ENCODE assay signal across 14 mouse cellular contexts in genomic region chr10:23448976-23449859, GRCm38 (mm10).
DNase-seq lines count a peak whose midpoint lies in the region; ATAC-seq lines count a peak whose summit lies in the region.
"Had no signal": no experiment of that assay in that cellular context is flagged by ENCODE, and none has a peak within 500 bp of the region (broad histone marks: within the 10 kb centered on the region; RNA-seq: fewer than 3 reads in every experiment).

No protein-coding gene starts in this region.

- no peaks in the 10 kb centered on the region for H3K36me3 ChIP-seq in kidney, embryonic 14.5 days (ENCODE audit: control insufficient read depth, insufficient read depth, low read length)
- no peaks in the 10 kb centered on the region for H3K36me3 ChIP-seq in hindbrain, embryonic 11.5 days (ENCODE audit: control insufficient read depth, insufficient read depth, low read length)
- H3K36me3 ChIP-seq in midbrain, embryonic 13.5 days: no peaks in the 10 kb centered on the region
- H3K36me3 ChIP-seq: embryonic facial prominence, embryonic 13.5 days had no signal

- peak overlapping the region; percentile 47; the same call in 1 of the 2 replicates for H3K27ac ChIP-seq in kidney, embryonic 14.5 days (ENCODE audit: low read depth, low read length)
- no peak overlapping the region; the same call in 1 of the 2 replicates for H3K27ac ChIP-seq in hindbrain, embryonic 11.5 days (ENCODE audit: low read depth, low read length)
- no peak overlapping the region for H3K27ac ChIP-seq in midbrain, embryonic 13.5 days
- H3K27ac ChIP-seq: embryonic facial prominence, embryonic 13.5 days; macrophage had no signal

- peak overlapping the region; percentile 6 for H3K4me3 ChIP-seq in kidney, embryonic 14.5 days (ENCODE audit: low read length)
- H3K4me3 ChIP-seq in hindbrain, embryonic 11.5 days (ENCODE audit: low read depth, low read length): no peak overlapping the region
- H3K4me3 ChIP-seq in midbrain, embryonic 13.5 days (replicated peaks): peak overlapping the region; percentile 10
- H3K4me3 ChIP-seq: embryonic facial prominence, embryonic 13.5 days had no signal

- no peaks in the 10 kb centered on the region for H3K9me3 ChIP-seq in kidney, embryonic 14.5 days (ENCODE audit: control insufficient read depth, low read length)
- H3K9me3 ChIP-seq in hindbrain, embryonic 11.5 days (ENCODE audit: control insufficient read depth, low read length): no peaks in the 10 kb centered on the region
- no peaks in the 10 kb centered on the region for H3K9me3 ChIP-seq in midbrain, embryonic 13.5 days
- H3K9me3 ChIP-seq: embryonic facial prominence, embryonic 13.5 days had no signal

- peak; percentile 83 for ATAC-seq in kidney, embryonic 14.5 days (ENCODE audit: low FRiP score, low TSS enrichment)
- peak; percentile 84 for ATAC-seq in hindbrain, embryonic 11.5 days (ENCODE audit: low FRiP score)
- peak; percentile 77 for ATAC-seq in midbrain, embryonic 13.5 days
- no peak for ATAC-seq in cerebellum, adult (ENCODE audit: insufficient number of reproducible peaks, low FRiP score, low TSS enrichment)

- WGBS in kidney, embryonic 14.5 days: 25% methylated on average over 16 of the region's 16 CpGs
- 49% methylated on average over 16 of the region's 16 CpGs for WGBS in hindbrain, embryonic 11.5 days
- 39% methylated on average over 16 of the region's 16 CpGs for whole genome bisulfite sequencing in midbrain, embryonic 13.5 days

- H3K27me3 ChIP-seq in kidney, embryonic 14.5 days (ENCODE audit: control insufficient read depth, insufficient read depth, low read length): no peaks in the 10 kb centered on the region
- H3K27me3 ChIP-seq in hindbrain, embryonic 11.5 days (ENCODE audit: control insufficient read depth, insufficient read depth, low read length): no peaks in the 10 kb centered on the region
- H3K27me3 ChIP-seq in midbrain, embryonic 13.5 days: no peaks in the 10 kb centered on the region
- H3K27me3 ChIP-seq: embryonic facial prominence, embryonic 13.5 days had no signal

- no peak for DNase-seq in kidney, postnatal 25 days
- peak; percentile 3 for DNase-seq in embryo, embryonic 9.5 days (ENCODE audit: extremely low spot score)
- peak; percentile 26 for DNase-seq in hindbrain, embryonic 11.5 days (ENCODE audit: low spot score)
- DNase-seq in left cerebral cortex, adult 9 months (ENCODE audit: low spot score in 2 of 2): no peak
- no peak for DNase-seq in adrenal gland, adult 2 months
- DNase-seq: B cell, adult 2 months; layer of hippocampus, postnatal 36 days; right cerebral cortex, adult 18-20 months; thymus, adult 2 months had no signal

- H3K4me2 ChIP-seq in kidney, embryonic 14.5 days (replicated peaks; ENCODE audit: low read depth, low read length): peak overlapping the region; percentile 33
- H3K4me2 ChIP-seq in hindbrain, embryonic 11.5 days (replicated peaks; ENCODE audit: low read depth, low read length): peak overlapping the region; percentile 19; the same call in 1 of the 2 replicates
- peak overlapping the region; percentile 44 for H3K4me2 ChIP-seq in midbrain, embryonic 13.5 days (replicated peaks)

- no peak overlapping the region for H3K9ac ChIP-seq in kidney, embryonic 14.5 days (ENCODE audit: low read depth, low read length)
- no peak overlapping the region for H3K9ac ChIP-seq in hindbrain, embryonic 11.5 days (ENCODE audit: low read depth, low read length)
- no peak overlapping the region for H3K9ac ChIP-seq in midbrain, embryonic 13.5 days (replicated peaks)
- H3K9ac ChIP-seq: embryonic facial prominence, embryonic 13.5 days had no signal

- H3K4me1 ChIP-seq in kidney, embryonic 14.5 days (ENCODE audit: control insufficient read depth, insufficient read depth, low read length): peaks cover 6% of the 10 kb centered on the region; the same call in 1 of the 2 replicates
- H3K4me1 ChIP-seq in hindbrain, embryonic 11.5 days (replicated peaks; ENCODE audit: control insufficient read depth, insufficient read depth, low read length): no peaks in the 10 kb centered on the region
- peaks cover 13% of the 10 kb centered on the region; the same call in 1 of the 2 replicates for H3K4me1 ChIP-seq in midbrain, embryonic 13.5 days (replicated peaks)

Comparison
In these comparisons a context has a peak if more than half of its experiments do, and no peak if none do; other contexts are left out.
1. DNase-seq: peak in embryo, embryonic 9.5 days (single experiment) and hindbrain, embryonic 11.5 days (single experiment); none in kidney, postnatal 25 days (0 of 2), left cerebral cortex, adult 9 months (0 of 2) and adrenal gland, adult 2 months (single experiment).
2. Peak in every context shown above with its lines, with median percentiles within 50 percentile points of each other: H3K4me2 ChIP-seq.